Mouse (Mus musculus) left cerebral cortex, postnatal 36 days (tissue): ENCODE measurements around the gene Inpp1. TPM values are rescaled to one million over a fixed set of nuclear protein-coding genes. Genes with fewer than 3 reads are reported as not detected.
"Not testable (repeated sequence)": the region's sequence is repeated elsewhere in the genome, so short reads cannot be mapped to it uniquely, and the experiment has no call there.

Experiments used
- DNase-seq, 2 experiments: peaks; one replicate each; pipeline ENCODE4 v3.0.0; 2021 to 2022; ENCODE audit warnings: low spot score in 2 of 2, mixed read lengths in 1 of 2
- intact Hi-C: fragments of 180-260 bp; cut with DNase I; formaldehyde crosslinking; loops from one replicate; pipeline ENCODE4 v1.15.1; 2025
- total RNA-seq, 2 experiments: library from RNA; stranded (reverse); gene quantifications; 2 replicates each; pipeline ENCODE4 v1.2.3; 2021

Gene Inpp1
- total RNA-seq = 10 to 100 TPM; 34.9 to 37.3 TPM

DNA sequence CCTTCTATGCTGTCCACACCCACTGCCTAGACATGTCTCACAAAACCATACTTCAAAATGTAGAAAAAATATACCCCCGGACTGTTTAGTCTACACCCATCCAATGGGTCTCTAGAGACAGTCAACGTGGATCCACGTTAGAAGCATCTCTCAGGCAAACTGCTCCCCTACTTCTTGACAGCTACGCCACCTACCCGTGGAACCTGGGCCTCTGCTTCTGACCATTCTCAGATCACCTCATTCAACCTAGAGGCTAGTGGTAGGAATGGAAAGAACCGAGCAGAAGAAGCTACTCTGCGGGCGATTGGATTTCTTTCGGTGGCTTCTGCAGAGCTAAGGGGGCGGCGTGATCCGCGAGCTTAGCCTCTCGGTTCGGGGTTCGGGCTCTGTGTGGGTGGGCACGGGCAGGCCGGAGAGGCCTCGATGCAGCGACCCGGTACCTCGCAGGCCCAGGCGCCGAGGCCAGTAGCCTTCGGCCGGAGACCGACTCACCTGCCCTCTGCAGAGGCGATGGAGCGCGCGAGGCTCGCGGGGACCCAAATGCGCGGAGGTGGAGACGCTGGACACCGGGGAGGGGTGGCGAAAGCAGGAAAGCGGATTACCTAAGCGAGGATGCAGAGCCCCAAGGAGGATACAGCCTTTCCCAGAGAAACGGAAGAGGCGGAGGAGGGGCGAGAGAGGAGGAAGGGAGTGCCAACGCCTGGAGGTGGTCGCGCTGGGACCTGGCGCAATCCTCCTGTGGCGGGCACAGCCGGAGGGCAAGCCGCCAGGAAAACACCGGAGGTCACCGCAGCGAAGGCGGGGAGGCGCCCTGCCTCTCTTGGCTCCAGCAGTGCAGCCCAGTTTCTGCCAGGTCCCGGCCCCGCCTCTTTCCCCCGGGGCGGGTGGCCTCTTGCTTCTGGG lies at the start of gene Inpp1:
Inpp1 (minus strand) TSS at position 779 of the 903 bp plus-strand sequence.
- intact Hi-C loops = no loop called here
- DNase-seq = peak; percentile 76 to 79

DNA sequence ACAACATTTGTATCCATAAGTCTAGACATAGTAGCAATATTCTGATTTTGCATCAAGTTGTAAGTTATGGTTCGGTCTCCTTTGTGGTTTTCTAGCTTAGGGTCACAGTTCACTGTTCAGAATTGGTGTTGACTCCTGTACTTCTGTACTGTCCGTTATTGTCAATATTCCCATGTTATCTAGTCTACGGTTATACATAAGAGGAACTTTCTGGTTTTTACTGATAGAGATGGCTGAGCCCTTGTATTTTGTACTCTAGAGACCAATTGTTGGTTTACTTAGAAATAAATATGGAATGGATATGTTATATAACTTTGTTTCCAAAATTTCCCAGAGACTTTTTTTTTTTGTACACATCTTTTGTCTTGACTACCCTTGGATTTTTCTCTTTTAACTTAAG lies 48.5 kb upstream of the Inpp1 start:
- no peak for DNase-seq
- intact Hi-C loops = no loop called here

DNA sequence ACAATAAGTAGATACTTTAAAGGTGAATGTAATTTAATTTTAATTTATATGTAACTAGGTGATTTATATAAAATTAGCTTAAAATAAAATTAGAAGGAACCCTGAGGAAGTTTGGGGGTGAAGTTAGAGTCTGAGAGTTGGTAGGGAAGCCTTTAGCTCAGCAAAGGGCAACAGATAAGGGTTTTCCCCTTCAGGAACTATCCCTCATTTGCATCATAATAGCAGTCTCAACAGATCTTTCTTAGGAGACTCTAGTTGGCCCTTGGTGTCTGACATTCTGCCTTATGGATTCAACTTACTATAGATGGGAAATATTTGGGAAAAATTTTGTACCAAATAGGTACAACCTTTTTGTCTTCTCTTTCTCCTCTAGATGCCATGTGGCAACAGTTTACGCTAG lies 46.7 kb upstream of the Inpp1 start:
- intact Hi-C loops = no loop called here

DNA sequence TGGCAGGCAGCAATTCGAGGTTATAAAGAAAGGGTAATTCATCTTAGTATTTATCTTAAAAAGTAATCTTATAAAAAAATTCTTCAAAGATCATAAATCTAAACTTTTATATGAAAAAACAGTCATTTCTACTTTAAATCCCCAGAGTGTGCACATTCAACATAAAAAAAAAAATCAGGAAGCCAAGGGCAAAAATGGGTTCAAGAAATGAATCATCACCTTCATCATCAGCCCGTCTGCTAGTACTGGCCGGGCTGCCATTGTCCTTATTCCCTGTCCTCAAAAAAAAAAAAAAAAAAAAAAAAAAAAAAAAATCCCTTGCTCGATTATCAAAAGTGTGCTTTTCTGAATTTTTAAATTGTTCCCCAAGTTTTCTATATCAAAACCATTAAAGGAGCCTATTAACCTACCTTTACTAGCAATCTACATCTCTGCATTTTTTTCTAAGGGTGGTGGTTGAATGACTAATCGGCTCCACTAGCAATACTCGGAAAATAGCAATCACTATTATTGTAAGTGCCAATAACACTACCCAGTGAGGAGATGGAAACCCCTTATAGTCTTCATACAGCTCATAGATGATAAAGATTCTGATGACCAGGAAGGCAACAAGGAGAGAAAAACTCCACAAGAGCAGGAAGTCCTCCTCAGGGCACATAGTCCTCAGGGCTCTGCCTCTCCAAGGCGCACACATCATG lies 38.6 kb upstream of the Inpp1 start:
- no peak for DNase-seq
- intact Hi-C loops = no loop called here

More for the DNA sequence above, 46.7 kb upstream of the Inpp1 start:
- DNase-seq = no peak

GRCm38 (mm10) chr1:52854029-52854428 lies 36.5 kb upstream of the Inpp1 start:
- intact Hi-C loops, DNase-seq: not testable (repeated sequence)

GRCm38 (mm10) chr1:52849422-52849821 lies 31.9 kb upstream of the Inpp1 start:
- intact Hi-C loops = loop anchor here (5.0 kb wide), 2 partner anchors 52 to 202 kb away; no protein-coding TSS in a partner anchor

DNA sequence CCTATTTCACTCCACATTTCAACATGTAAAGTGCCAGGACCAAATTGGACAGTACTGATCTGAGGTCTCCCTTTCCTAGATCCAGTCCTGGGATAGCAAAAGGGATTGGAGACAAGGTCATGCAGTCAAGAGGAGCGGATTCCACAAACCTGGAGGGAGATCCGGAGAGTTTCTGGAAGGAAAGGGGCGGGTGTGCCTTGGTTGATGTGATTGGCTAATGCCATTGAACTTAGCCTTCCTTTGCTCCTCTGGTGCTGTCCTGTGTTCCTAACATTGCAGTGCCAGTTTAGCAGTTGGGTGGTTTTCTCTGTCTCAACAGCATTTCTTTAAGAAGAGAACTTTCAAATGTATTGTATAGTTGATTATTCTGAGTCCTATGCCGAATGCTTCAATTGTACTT lies 29.1 kb upstream of the Inpp1 start:
- intact Hi-C loops = loop anchor here (5.0 kb wide), 2 partner anchors 49 to 199 kb away; no protein-coding TSS in a partner anchor

More at GRCm38 (mm10) chr1:52849422-52849821, 31.9 kb upstream of the Inpp1 start:
- no peak for DNase-seq

GRCm38 (mm10) chr1:52844782-52845665 lies 27.5 kb upstream of the Inpp1 start, which contains the start of gene Hibch:
Gene Hibch, plus strand, starts transcription at chr1:52844929.
- intact Hi-C loops = loop anchor here (5.0 kb wide), 2 partner anchors 48 to 198 kb away; no protein-coding TSS in a partner anchor
- peak; percentile 95 to 96 for DNase-seq

More for the DNA sequence above, 29.1 kb upstream of the Inpp1 start:
- no peak for DNase-seq

- intact Hi-C loops = no loop called here
- DNase-seq = no peak
These were observed 26.9 kb upstream of the Inpp1 start for GRCm38 (mm10) chr1:52844354-52844753.

- DNase-seq = no peak
These were observed 21.6 kb upstream of the Inpp1 start for GRCm38 (mm10) chr1:52839099-52839498.

GRCm38 (mm10) chr1:52817813-52818147 lies 292 bp upstream of the Inpp1 start:
- intact Hi-C loops = no loop called here
- DNase-seq = no peak

More at GRCm38 (mm10) chr1:52839099-52839498, 21.6 kb upstream of the Inpp1 start:
- intact Hi-C loops = no loop called here

- DNase-seq = no peak
- intact Hi-C loops = no loop called here
These were observed 1.1 kb downstream of the Inpp1 start for GRCm38 (mm10) chr1:52816232-52816891.

DNA sequence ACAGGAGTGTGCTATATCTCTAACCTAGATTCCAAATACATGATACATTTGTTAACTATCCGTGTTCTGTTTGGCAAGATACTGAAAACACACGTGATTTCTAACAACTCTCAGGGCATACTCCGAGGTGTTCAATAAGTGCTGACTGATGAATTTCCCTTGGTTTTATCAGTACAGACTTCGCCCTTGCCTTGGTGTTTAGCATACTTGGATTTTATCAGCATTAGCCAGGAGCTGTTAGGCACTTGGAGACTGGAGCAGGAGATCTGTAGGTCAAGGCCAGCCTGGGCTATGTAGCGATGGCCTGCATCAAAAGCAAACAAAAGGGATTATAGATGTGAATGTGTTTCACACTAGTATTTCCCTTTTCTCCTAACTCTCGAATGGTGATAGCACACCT lies 9.0 kb downstream of the Inpp1 start:
- intact Hi-C loops = no loop called here
- no peak for DNase-seq

DNA sequence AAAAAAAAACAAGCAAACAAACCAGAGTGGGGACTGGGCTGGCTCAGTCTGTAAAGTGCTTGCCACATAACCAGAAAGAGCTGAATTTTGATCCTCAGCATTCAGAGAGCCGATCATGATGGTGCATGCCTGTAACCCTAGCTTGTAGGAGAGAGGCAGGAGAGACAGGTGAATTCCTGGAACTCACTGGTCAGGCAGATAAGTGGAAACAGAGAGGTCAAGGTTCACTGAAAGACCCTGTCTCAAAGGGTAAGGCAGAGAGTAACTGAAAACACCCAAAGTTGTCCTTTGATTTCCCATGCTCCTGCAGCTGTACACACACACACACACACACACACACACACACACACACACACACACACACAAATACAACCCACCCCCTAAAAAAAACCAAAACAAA lies 12.4 kb downstream of the Inpp1 start:
- intact Hi-C loops = no loop called here
- no peak for DNase-seq

DNA sequence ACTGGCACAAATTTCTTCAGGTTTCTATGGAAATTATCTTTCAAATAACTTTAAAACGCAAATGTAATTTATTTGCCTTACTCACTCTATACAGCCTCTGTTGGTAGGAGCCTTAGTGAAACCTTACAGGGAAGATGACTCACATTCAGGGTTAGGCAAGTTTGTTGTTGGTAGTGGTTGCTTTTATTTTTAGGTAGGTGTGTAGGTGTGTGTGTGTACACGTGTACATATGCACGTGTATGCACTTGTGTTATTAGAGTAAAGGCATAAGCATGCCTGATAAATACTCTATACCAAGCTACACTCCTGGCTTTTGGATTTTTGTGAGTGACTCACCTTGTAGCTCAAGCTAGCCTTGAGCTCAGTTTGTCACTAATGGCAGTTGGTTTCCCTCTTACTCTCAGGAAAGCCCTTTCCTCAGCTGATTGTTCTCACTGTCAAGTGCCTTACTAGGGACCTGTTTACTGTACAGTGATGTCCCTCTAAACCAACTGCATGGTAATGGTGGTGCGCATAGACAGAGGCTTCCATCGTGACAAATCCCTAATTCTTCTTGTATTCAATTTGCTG lies 15.0 kb downstream of the Inpp1 start:
- no peak for DNase-seq
- intact Hi-C loops = no loop called here

GRCm38 (mm10) chr1:52801651-52802050 lies 15.8 kb downstream of the Inpp1 start:
- intact Hi-C loops = no loop called here

DNA sequence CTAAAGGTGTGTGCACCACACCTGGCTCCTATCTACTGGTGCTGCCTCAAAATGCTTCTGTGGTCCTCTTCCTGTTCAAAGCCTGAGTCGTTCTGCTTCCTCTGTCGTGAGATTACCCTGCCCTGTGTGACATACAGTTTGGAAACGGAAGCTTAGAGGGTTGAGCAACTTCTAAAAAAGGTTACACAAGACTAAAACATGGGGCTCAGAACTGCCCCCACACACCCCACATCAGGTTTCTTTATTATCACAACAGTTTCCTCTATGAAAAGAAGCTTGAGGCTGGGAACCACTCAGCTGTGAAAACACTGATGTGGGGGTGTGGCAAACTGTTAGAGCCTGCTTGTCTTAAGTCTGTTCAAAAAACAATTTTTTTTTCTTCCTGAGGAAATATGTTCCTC lies 17.1 kb downstream of the Inpp1 start:
- intact Hi-C loops = no loop called here
- DNase-seq = no peak

More at GRCm38 (mm10) chr1:52801651-52802050, 15.8 kb downstream of the Inpp1 start:
- no peak for DNase-seq

DNA sequence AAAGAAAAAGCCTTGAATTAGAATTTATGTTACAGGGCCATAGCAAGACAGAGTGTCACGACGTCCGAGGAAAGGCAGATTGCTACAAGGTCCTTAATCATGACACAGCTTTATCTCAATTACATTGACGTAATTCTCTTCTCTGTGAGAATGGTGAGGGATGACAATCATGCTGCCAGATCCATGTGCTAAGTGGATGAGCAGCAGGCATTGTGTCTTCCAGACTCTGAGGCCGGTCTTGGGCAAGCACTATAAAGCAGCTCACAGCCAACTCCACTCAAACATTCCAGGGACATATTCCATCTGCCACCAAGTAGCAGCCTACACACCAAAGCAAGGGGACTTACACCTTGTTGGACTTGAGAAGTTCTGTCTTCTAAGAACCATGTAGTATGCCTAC lies 17.7 kb downstream of the Inpp1 start:
- intact Hi-C loops = loop anchor here (5.0 kb wide), 1 partner anchor 48 kb away; no protein-coding TSS in a partner anchor
- DNase-seq = no peak
